Mouse (Mus musculus) bone marrow macrophage, adult 2 months (primary cell): Measurements from ENCODE around the gene Mdk.

Experiments used
- CTCF ChIP-seq: IDR thresholded peaks from 2 replicates; pipeline ENCODE4 v1.5.1; 2012; ENCODE audit warnings: low read depth, mild to moderate bottlenecking, low read length, moderate library complexity
- POLR2A ChIP-seq: IDR thresholded peaks from 2 replicates; pipeline ENCODE4 v1.6.1; 2012; ENCODE audit warnings: mild to moderate bottlenecking, low read depth, low read length, borderline replicate concordance

DNA sequence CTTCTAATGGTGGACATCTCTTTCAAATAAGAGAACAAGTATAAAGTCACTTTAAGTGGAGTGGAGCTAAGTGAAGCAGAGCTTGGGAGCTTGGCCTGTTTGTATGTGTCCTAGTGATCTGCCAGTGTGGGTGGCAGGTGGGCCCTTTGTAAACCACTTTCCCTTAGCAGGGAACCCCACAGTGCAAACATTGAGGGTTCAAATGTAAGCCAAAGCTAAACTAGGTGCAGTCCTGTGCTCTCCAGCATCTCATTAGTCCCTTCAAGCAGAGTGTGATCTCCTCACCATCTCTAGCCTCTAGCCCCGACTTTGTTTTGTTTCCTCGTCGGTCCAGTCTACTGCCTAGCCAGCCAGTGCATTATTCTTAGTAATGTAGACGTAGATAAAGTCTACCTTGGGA is 47.5 kb downstream of the Mdk start:
- TF ChIP-seq POLR2A (no peak), CTCF (no peak)
